Mouse (Mus musculus): Measurements from ENCODE around the gene Aagab. TPM values are rescaled to one million over a fixed set of nuclear protein-coding genes. Genes with fewer than 3 reads are reported as not detected.

Gene Aagab
- polyA plus RNA-seq, 1 experiment from 2014 or later, result 47.8 TPM

GRCm38 (mm10) chr9:63668621-63669020 is 66.2 kb downstream of the Aagab start:
- POLR2A ChIA-PET, result interaction anchor here (1.2 kb wide), 1 partner anchor 87 kb away, joined by 3 read pairs; no protein-coding TSS in a partner anchor
- CTCF ChIA-PET, result interaction anchor here (1.9 kb wide), 1 partner anchor 30 kb away, joined by 4 read pairs; no protein-coding TSS in a partner anchor
- ATAC-seq (no peak), DNase-seq (ENCODE audit: low read depth, low spot score) (no peak)
- no peak for TF ChIP-seq CTCF (IDR thresholded peaks at IDR 0.05)
- no peaks in the 10 kb centered on the region for H3K27me3 ChIP-seq
- in situ Hi-C loops (cut with MboI; ENCODE audit: low pct_unique_long_range_greater_than_20kb), result loop anchor here (5.0 kb wide), 1 partner anchor 79 kb away; no protein-coding TSS in a partner anchor

GRCm38 (mm10) chr9:63669816-63670215 is 67.4 kb downstream of the Aagab start:
- ATAC-seq (no peak), DNase-seq (ENCODE audit: low read depth, low spot score) (no peak)
- in situ Hi-C loops (cut with MboI; ENCODE audit: low pct_unique_long_range_greater_than_20kb), result loop anchor here (5.0 kb wide), 1 partner anchor 77 kb away; no protein-coding TSS in a partner anchor
- no peaks in the 10 kb centered on the region for H3K27me3 ChIP-seq
- no peak for TF ChIP-seq CTCF (IDR thresholded peaks at IDR 0.05)
- POLR2A ChIA-PET, result interaction anchor here (1.4 kb wide), 1 partner anchor 9 kb away, joined by 3 read pairs; no protein-coding TSS in a partner anchor
- CTCF ChIA-PET, result interaction anchor here (0.9 to 1.9 kb wide), 2 partner anchors 13 to 29 kb away, joined by 3 to 4 read pairs; no protein-coding TSS in a partner anchor

DNA sequence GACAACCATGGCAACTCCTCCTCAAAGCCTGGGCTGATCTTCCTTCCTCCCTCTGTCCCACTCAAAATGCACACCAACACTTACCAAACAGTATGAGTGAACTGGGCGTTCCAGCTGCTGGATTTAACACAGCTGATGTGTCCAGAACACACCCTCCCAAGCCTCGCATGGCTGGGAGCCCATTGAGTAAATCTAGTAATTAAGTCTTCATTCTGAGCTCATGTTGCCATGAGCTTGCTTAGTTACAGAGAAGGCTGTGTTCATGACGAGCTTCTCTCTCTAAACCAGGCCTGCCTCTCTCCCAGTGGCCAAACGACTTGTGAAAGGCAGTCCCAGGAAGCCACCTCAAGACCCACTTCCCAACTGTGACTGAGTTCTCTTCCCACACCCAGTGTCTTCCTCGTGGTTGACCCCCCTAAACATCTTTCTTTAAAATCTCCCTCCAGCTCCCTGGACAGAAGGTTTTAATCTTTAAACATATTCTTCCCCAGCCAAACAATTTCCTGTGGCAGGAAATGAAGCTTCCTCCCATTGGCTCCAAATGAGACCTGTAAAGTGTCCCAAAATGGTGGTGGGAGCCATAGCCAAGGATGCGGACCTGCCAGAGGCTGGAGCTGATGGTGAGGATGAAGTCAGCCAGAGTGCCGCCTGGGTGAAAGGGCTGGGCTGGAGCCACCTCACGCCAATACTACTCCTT is 70.5 kb downstream of the Aagab start:
- no peaks in the 10 kb centered on the region for H3K27me3 ChIP-seq
- no peak for TF ChIP-seq CTCF (IDR thresholded peaks at IDR 0.05)
- in situ Hi-C loops (cut with MboI; ENCODE audit: low pct_unique_long_range_greater_than_20kb), result no loop called here
- POLR2A ChIA-PET, result no interaction called here
- CTCF ChIA-PET, result interaction anchor here (1.8 kb wide), 1 partner anchor 23 kb away, joined by 5 read pairs; no protein-coding TSS in a partner anchor
- no peak for DNase-seq (ENCODE audit: low read depth, low spot score)
- no peak for ATAC-seq

DNA sequence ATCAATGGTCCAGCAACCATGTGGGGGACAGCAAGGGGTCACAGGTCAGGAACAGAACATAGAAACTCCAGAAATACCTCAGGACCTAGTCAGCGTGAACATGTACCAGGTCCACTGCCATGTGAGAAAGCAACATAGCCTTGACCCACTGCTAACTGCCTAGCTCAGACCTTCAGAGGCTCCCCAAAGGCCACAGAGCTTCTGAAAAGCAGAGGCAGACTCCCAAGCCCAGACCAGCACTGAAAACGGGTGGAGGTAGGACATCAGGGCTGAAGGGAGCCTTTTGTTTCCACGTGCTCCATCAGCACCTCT is 71.0 kb downstream of the Aagab start:
- POLR2A ChIA-PET, result no interaction called here
- in situ Hi-C loops (cut with MboI; ENCODE audit: low pct_unique_long_range_greater_than_20kb), result no loop called here

DNA sequence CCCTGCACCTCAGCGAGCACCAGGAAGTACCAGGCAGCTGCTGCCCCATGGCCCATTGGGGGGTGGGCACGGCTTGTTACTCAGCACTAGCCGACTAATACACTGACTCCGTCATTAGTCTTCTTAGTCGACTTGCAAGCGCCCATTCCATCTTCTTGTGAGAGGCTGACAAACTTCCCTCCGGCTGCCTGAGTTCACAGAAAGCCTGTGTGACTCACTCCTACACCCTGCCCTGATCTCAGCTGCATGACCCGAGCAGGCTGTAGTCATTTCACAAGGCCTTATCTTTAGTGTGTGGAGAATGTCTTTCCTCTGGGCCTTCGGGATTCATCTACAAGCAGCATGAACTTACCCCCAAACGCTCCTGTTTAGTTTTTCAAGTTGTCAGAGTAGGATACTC is 72.2 kb downstream of the Aagab start:
- ATAC-seq (no peak), DNase-seq (ENCODE audit: low read depth, low spot score) (no peak)
- CTCF ChIA-PET, result no interaction called here
- in situ Hi-C loops (cut with MboI; ENCODE audit: low pct_unique_long_range_greater_than_20kb), result no loop called here
- POLR2A ChIA-PET, result no interaction called here
- no peaks in the 10 kb centered on the region for H3K27me3 ChIP-seq
- TF ChIP-seq CTCF (IDR thresholded peaks at IDR 0.05), result no peak

More for the DNA sequence above, 71.0 kb downstream of the Aagab start:
- no peak for TF ChIP-seq CTCF (IDR thresholded peaks at IDR 0.05)
- H3K27me3 ChIP-seq, result no peaks in the 10 kb centered on the region
- no peak for ATAC-seq
- CTCF ChIA-PET, result no interaction called here
- no peak for DNase-seq (ENCODE audit: low read depth, low spot score)

GRCm38 (mm10) chr9:63677621-63678020 is 75.2 kb downstream of the Aagab start:
- no peak for TF ChIP-seq CTCF (IDR thresholded peaks at IDR 0.05)
- no peak for DNase-seq (ENCODE audit: low read depth, low spot score)
- H3K27me3 ChIP-seq, result no peaks in the 10 kb centered on the region
- ATAC-seq, result peak; percentile 71
- ChIA-PET POLR2A (no interaction called here), CTCF (interaction anchor here (1.5 to 1.9 kb wide), 2 partner anchors 41 to 80 kb away, joined by 4 to 5 read pairs; partner anchors contain the start of gene Smad3)
- in situ Hi-C loops (cut with MboI; ENCODE audit: low pct_unique_long_range_greater_than_20kb), result no loop called here

DNA sequence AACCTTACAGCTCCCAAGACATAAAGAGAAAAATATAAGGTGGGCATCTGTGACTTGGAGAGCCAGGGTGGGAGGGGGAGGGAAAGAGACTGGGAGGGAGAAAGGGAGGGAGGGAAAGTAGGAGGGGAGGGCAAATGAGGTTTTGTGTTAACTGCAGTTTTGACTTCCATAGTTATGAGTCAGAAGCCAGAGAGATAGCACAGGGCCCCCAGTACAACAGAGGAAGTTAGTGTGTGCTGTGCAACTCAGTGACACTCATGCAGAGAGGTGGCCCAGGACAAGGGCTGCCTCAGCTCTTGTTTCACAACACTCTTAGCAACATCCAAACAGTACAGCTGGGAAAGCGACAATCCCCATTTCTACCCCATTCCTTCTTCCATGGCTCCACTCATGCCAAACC is 75.6 kb downstream of the Aagab start:
- CTCF ChIA-PET, result interaction anchor here (1.1 to 1.5 kb wide), 2 partner anchors 11 to 40 kb away, joined by 3 to 4 read pairs; no protein-coding TSS in a partner anchor
- in situ Hi-C loops (cut with MboI; ENCODE audit: low pct_unique_long_range_greater_than_20kb), result no loop called here
- TF ChIP-seq CTCF (IDR thresholded peaks at IDR 0.05), result no peak
- POLR2A ChIA-PET, result interaction anchor here (1.4 kb wide), 1 partner anchor 7 kb away, joined by 3 read pairs; no protein-coding TSS in a partner anchor
- H3K27me3 ChIP-seq, result no peaks in the 10 kb centered on the region
- DNase-seq (ENCODE audit: low read depth, low spot score) (no peak), ATAC-seq (peak; percentile 80)

- ChIA-PET POLR2A (interaction anchor here (1.2 kb wide), 1 partner anchor 73 kb away, joined by 3 read pairs; no protein-coding TSS in a partner anchor), CTCF (interaction anchor here (1.5 kb wide), 1 partner anchor 13 kb away, joined by 3 read pairs; no protein-coding TSS in a partner anchor)
- no peak for TF ChIP-seq CTCF (IDR thresholded peaks at IDR 0.05)
- no peak for ATAC-seq
- no peaks in the 10 kb centered on the region for H3K27me3 ChIP-seq
- in situ Hi-C loops (cut with MboI; ENCODE audit: low pct_unique_long_range_greater_than_20kb), result no loop called here
- DNase-seq (ENCODE audit: low read depth, low spot score), result no peak
These were observed 79.8 kb downstream of the Aagab start for GRCm38 (mm10) chr9:63682301-63682700.

GRCm38 (mm10) chr9:63682943-63683342 is 80.5 kb downstream of the Aagab start:
- POLR2A ChIA-PET, result interaction anchor here (1.2 kb wide), 1 partner anchor 73 kb away, joined by 3 read pairs; no protein-coding TSS in a partner anchor
- CTCF ChIA-PET, result interaction anchor here (1.5 kb wide), 1 partner anchor 14 kb away, joined by 3 read pairs; no protein-coding TSS in a partner anchor
- in situ Hi-C loops (cut with MboI; ENCODE audit: low pct_unique_long_range_greater_than_20kb), result no loop called here
- ATAC-seq (no peak), DNase-seq (ENCODE audit: low read depth, low spot score) (no peak)
- no peaks in the 10 kb centered on the region for H3K27me3 ChIP-seq
- TF ChIP-seq CTCF (IDR thresholded peaks at IDR 0.05), result no peak

DNA sequence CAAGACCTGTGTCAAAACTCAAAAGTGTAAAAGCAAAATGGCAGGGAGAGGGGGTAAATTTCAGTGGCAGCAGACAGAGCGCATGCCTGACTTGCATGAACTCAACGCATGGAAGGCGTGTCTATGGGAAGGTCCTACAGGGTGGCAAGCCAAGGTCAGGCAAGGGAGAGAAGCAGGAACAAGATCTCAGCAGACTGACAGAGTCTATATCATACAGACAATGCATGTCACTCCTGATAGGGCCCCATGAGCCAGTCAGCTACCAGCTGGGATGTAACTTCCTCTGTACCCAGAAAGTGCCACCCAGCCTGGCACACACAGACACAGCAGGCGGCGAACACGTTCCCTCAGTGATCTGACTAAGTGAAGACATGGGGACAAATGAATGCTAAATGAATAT is 81.8 kb downstream of the Aagab start:
- POLR2A ChIA-PET, result no interaction called here
- CTCF ChIA-PET, result no interaction called here
- in situ Hi-C loops (cut with MboI; ENCODE audit: low pct_unique_long_range_greater_than_20kb), result no loop called here
- H3K27me3 ChIP-seq, result no peaks in the 10 kb centered on the region
- no peak for TF ChIP-seq CTCF (IDR thresholded peaks at IDR 0.05)
- ATAC-seq (no peak), DNase-seq (ENCODE audit: low read depth, low spot score) (no peak)

- no peaks in the 10 kb centered on the region for H3K27me3 ChIP-seq
- in situ Hi-C loops (cut with MboI; ENCODE audit: low pct_unique_long_range_greater_than_20kb), result no loop called here
- no peak for TF ChIP-seq CTCF (IDR thresholded peaks at IDR 0.05)
- ChIA-PET CTCF (no interaction called here), POLR2A (no interaction called here)
- DNase-seq (ENCODE audit: low read depth, low spot score) (no peak), ATAC-seq (no peak)
These were observed 82.9 kb downstream of the Aagab start for GRCm38 (mm10) chr9:63685352-63685751.

All from Patski (cell line).